Mouse (Mus musculus) left cerebral cortex, adult 8-10 months (tissue): ENCODE measurements around the gene Ddx39. TPM values are rescaled to one million over a fixed set of nuclear protein-coding genes. Genes with fewer than 3 reads are reported as not detected.

Experiments used
- DNase-seq, 2 experiments: peaks; one replicate each; pipeline ENCODE4 v3.0.0; 2022; ENCODE audit warnings: low spot score in 2 of 2
- total RNA-seq, 4 experiments: library from RNA; stranded (reverse); gene quantifications; 2 replicates each; pipeline ENCODE4 v1.2.4; 2022

Ddx39 gene
- 10 to 100 TPM; 14.4 to 18.4 (median 16.3) TPM for total RNA-seq

DNA sequence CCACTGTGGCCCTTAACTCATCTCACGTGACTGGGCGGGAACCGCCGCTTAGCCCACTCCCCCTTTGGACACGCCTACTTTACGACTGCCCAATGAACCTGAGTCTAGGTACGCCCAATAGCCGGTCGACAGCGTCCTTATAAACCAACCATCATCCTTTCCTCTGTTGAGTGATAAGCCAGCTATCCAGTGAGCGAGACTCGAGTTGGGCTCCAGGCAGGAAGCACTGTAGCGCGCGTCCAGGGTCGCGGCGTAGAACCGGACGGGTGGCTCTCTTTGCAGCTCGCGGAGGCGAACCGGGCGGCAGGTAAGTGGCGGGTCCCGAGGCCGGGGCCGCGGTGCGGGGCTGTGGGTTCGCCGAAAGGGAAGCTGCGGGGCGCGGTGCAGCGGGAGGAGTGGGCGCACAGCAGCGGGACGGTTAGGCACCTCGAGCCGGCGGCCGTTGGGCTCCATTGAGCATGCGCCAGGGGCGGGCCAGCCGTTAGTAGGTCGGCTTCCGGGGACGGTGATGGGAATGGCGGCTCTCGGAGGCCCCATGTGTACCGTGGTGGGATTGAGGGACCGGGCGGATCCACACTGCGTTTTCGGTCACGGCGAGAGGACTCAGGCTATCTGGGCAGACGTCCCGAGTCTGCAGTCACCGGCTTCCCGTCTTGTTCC lies at the start of gene Ddx39:
TSS of gene Ddx39 (plus strand) at position 147 of the 660 bp plus-strand sequence.
- DNase-seq: peak; percentile 93 to 99

DNA sequence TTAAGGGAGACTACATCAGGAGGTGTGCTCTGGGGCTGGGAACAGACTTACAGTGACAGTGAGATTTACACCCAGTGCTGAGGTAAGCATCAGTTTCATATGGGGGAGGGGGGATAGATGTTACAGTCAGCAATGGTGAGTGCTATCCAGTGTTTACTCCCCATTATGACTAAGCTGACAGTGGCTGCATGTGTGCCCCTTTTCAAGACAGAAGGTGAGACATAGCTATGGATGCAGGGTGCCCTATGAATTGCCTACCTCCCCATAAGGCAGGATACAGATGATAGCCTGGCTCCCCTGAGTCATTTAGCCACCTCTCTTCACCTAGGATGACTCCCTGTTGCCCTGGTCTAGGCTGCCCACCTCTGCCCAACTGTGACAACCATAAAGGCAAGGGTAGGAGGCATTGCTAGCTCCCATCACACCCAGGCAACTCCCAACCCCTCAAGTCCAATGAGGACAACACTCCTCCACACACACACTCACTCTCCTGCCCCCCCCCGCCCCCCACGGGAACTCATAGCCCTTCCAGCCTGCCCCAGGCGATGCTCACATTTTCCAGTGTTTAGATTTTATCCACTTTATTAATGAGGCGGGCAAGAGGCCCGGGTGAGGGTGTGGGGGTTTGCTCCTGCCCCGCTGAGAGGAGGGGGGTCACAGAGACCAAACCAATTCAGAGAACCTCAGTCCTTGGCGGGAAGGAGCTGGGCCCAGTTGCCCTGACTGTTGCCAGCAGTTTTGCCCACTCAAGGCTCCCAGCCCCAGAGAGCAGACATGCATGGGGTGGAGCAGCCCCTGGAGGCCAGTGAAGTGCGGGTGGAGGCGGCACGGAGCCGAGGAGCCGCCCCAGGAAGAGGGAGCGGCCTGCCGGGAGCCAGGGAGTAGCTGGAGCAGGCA lies 48.8 kb upstream of the Ddx39 start, which contains the start of gene Ptger1:
TSS of gene Ptger1 (plus strand) at position 710 of the 897 bp plus-strand sequence.
- no peak for DNase-seq

DNA sequence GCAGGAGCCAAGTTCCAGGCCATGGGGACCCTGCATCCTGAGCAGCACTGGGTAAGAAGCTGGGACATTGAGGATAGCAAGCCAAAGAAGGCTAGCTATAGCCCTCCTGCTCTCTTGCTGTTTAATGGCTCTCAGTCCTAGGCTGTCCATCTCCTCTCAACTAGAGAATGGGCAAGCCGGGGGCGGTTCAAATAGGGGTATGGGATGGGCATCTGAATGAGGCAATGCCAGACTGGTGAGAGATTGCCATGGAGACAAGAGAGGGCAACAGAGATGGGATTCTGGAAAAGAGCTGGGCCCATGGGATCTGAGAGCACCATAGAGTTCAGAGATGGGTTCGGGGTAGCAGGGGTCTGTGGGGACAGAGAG lies 48.1 kb upstream of the Ddx39 start:
- DNase-seq: no peak

DNA sequence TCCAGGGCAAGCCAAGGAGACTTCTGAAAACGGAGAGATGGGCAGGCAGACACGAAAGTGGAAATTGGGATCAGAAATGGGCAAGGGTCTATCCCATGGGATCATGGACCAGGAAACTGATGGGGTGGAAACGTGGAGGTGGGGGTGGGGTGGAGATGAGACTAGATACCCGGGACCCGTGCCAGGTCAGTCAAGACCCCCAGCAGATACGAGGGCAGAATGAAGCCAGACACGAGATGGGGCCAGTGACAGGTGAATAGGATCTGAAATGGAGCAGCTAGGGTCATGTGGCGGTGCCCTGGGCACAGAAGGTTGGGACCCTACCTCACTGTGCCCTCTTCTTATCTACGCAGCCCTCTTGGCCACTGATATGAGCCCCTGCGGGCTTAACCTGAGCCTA lies 47.5 kb upstream of the Ddx39 start:
- DNase-seq: no peak

DNA sequence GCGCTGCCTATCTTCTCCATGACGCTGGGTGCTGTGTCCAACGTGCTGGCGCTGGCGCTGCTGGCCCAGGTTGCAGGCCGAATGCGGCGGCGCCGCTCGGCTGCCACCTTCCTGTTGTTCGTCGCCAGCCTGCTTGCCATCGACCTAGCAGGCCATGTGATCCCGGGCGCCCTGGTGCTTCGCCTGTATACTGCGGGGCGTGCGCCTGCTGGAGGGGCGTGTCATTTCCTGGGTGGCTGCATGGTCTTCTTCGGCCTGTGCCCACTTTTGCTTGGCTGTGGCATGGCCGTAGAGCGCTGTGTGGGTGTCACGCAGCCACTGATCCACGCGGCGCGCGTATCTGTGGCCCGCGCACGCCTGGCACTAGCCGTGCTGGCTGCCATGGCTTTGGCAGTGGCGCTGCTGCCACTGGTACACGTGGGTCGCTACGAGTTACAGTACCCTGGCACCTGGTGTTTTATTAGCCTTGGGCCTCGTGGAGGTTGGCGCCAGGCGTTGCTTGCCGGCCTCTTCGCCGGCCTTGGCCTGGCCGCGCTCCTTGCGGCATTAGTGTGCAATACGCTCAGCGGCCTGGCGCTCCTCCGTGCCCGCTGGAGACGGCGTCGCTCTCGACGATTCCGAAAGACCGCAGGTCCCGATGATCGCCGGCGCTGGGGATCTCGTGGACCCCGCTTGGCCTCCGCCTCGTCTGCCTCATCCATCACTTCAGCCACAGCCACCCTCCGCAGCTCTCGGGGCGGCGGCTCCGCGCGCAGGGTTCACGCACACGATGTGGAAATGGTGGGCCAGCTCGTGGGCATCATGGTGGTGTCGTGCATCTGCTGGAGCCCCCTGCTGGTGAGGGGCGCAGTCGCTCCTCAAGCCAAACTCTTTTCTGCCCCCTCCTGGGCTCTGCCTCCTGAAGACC lies 46.7 kb upstream of the Ddx39 start:
- no peak for DNase-seq

DNA sequence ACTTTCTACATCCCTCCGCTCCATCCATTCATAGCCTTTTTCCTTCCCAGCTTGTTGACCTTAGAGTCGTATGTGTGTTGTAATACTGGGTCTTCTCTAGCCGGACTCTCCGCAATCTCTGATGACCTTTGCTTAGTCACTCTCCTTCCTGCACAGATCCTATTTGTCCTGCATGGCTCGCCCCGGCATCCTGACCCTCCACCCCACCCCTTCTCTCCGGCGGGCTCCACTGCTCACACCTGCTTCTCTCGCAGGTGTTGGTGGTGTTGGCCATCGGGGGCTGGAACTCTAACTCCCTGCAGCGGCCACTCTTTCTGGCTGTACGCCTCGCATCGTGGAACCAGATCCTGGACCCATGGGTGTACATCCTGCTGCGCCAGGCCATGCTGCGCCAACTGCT lies 46.0 kb upstream of the Ddx39 start:
- no peak for DNase-seq

DNA sequence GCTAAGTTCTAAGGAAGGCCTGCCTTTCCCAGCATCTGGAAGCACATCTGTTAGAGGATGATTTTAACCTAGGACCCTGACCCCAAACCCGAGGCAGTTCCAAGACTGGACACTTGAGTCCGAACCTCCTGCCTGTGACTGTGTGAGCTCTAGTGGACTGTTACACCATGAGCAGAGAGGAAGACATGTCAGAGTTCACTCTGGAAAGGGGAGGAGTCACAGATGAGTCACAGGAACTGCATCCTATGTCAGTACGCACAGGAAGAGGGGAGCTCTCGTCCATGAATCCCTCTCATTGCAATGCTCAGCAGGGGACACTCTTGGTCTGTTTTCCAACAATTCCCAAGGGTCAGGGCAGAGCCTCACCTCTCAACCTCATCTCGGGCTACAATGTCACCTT lies 42.0 kb upstream of the Ddx39 start:
- DNase-seq: no peak

DNA sequence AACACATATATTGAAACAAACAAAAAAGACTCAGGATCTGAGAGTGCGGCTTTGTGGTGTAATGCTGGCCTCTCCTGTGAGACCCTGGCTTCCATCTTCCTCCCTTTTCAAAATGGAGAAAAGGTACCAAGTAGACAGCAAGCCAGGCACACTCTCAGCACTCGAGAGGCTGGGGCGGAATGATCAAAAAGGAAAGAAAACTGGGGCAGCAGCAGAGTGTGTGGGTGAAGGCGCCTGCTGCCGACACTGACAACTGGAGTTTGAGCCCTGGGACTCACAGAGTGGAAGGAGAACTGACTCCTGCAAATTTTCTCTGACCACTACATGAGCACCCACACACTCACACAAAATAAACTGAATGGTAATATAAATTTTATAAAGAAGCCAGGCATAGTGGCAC lies 40.5 kb upstream of the Ddx39 start:
- no peak for DNase-seq

DNA sequence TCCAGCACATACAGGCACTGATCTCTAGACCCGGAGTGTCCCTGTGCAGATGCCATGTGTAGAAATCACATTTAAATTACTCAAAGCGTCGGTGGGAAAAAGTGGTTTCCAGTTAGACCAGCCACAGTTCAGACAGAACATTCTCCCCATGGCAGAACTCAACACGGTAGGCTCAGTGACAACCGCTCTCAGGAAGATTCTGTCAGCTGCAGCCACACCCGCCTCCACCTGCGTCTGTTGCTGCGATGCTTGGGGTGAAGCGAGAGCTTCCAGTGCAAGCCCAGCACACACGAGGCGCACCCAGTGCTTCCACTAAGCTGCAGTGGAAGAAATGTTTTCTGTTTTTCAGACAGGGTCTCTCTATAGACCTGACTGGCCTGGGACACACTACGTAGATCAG lies 35.1 kb upstream of the Ddx39 start:
- DNase-seq: peak in 1 of 2 experiments; percentile 80

DNA sequence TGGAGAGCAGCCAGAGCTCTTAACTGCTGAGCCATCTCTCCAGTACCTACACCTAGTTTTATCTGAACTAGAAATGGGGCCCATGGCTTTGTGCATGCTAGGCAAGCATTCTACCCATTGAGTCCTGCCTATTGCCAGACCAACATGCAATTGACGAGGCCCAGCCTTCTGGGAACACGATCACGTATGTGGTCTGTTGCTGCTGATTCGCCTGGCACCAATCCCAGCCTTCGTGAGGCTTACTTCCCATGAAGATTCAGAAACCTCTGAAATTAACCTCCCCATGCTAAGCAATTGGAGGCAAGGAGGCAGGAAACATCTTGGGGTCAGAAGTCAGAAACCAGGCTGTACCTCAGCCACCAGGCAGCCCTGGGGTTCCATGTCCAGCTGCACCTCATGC lies 34.4 kb upstream of the Ddx39 start:
- DNase-seq: no peak

DNA sequence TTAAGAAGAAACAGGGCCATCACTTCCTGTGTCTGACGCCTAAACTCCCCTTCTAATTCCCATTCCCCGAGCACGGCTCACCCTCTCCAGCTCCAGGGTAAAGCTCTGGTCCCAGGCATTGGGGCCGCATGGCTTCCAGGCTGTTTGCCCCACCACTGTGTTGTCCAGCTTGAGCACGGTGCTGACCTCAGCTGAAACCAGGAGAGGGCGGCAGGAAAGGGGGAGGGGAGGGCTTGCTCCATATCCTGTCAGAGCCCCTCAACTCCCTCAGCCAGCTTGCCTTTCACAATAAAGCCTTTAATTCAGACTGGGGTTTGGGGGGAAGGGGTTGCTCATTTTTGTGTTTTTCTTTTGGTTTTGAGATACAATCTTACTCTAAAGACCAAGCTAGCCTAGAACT lies 33.9 kb upstream of the Ddx39 start:
- no peak for DNase-seq

DNA sequence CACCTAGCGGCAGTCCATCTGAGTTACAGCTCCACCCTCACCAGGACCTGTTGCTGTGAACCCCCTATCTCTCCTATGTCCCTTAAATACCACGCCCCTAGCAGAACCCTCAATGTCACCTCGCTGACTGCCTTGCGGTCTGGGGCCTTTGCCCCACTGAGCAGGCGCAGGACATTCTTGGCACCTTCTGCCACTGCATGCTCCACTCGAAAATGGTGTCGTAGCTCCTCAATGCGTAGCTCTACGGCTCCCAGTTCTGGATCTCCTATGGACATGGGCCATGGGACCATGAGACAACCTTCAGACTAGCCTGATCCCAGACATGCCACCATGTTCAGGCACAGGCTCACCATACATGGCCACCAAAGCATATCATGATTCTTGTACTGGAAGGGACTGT lies 30.5 kb upstream of the Ddx39 start:
- no peak for DNase-seq

DNA sequence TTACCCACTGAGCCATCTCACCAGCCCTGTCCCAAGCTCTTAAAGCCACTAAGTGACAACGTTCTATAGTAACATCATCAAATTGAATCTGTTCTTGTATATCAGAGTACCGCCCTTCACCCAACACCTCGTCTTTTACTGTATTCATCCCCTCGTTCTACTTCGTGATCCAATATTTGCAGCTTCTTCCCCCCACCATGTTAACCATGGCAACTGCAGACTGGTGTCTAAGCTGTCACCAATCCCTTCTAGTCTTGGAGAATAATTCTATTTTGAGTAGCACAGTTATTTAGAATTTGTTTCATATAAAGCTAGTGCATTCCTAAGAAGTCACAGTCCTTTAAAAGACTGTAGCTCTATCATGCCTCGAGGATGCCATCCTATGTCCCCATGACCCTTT lies 25.7 kb upstream of the Ddx39 start:
- DNase-seq: no peak

DNA sequence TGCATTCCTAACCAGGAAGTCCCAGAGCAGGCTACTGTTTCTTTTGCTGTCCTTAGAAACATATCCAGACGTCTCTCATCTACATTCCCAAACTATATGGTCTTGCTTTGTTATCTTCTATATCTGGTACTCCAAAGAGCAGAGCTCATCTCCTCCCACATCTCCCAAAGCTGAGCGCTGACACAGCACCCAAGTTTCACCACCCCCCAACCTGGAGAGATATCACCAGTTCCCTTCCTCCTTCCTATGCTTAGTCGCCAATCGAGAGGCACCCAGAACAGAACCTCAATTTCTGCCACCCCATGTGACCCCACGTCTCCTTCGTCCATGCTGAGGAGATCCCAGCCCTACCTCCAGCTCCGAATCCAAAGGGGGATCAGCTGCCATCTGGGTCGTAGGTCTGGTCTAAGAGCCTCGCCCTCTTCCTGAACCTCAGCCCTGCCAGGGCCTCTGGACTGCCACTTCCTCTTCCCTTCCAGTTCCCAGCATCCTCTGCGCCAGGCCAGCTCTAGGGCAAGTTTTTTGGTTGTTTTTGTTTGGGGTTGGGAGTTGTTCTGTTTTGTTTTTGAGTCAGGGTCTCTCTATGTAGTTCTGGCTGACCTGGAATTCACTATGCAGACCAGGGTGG lies 21.3 kb upstream of the Ddx39 start:
- DNase-seq: no peak

DNA sequence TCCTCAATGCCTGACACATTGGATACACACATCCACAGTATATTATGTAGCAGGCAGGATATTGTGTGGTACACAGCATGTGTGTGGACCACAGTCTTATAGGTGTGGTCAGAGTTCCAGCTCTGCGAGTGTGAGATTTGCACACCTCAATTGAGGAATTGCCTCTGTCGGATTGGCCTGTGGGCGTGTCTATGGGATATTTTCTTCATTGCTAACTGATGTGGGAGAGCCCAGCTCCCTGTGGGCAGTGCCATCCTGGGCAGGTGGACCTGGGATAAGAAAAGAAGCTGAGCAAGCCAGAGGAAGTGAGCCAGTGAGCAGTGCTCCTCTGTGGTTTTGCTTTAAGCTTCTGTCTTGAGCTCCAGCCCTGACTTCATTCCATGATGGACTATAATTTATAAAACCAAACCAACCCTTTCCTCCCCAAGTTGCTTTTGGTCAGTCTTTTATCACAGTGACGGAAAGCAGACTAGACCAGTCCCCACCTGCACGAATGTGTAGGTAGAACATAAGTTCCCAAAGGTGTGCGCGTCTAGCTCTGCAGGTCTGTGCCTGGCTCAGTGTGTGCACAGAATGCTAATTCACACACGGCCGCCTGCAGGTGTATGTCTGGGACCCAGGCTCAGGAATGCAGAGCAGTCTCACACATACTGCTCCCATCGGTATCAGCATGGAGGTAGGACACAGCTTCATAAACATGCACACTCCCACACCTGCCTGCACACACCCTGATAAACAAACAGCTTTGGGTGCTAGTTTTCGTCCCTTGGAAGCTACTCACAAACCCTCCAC lies 20.4 kb upstream of the Ddx39 start:
- no peak for DNase-seq

DNA sequence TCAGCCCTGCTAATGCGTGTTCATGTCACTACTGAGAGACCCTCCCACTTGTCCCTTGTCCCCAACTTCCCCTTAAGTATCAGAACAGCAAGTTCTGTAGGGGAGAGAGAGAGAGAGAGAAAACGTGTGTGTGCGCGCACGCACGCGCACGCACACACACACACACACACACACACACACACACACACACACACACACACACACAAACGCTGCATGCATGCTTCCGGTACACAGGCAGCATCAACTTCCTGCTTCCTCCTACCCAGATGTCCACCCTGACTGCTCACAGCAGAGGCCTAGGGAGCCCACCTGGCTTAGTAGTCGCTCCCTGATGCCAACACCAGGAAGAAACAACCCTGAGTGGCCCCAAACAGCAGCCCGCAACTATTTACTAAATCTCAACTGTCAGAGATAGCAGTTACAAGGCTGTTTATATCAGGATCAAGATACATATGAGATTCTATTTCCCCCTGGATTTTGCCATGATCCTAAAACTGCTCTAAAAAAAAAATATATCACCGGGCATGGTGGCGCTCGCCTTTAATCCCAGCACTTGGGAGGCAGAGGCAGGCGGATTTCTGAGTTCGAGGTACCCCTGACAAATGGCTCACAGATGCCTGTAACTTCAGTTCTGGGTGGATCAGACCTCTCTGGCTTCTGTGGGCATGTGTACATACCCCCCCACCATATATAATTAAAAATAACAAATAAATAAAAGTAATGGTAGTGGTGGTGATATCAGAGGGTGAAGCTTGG lies 19.4 kb upstream of the Ddx39 start:
- no peak for DNase-seq

DNA sequence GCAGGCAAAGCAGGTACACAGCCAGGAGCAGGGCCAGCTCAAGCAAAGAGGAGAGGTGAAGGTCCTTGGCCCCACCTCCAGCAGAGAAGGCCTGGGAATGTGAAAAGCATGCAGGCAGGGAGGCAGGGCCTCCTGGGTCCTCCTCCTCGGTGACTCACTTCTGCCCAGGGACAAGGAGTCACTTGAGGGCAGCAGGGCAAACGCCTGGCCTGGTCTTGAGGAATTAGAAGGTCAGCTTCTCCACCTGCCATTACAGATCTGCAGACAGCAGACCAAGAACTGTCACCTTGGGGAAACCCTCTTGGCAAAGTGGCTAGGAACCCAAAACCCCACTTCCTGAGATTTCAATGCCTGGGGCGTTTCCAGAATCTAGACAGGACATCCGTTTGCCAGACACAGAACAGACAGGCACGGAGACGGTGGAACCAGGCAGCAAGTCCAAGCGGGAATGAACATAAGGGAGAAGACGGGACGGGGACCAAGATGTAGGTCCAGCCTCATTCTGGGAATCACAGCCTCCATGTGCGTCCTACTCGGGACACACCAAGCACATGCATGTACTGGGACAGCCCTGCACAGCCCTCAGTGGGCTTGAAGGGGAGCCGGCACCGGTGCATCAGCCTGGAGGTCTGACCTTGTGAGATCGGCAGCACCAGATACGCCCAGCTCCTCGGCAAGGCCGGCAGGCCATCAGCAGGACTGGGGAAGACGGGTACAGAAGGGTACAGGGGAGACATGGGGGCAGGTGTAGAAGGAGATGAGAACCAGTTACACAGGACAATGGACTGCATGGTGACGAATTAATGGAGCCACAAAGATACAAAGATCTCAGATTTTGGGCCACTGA lies 17.4 kb upstream of the Ddx39 start:
- no peak for DNase-seq

DNA sequence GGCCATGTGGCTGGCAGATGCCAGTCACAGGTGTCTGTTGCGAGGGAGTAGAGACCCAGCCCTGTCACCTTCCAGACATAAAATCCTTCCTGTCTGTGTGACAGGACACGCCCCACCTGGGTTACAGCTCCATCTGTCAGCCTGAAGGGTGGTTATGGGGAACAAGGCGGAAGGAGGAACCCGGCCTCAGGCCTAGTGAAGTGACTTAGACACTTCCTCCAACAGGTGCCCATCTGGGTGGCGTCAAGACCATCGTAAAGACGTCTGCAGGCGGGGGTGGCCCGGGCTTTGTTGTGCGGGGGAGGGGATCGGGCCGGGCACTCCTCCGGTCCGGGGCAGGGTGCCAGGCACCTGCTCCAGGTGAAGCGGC lies 16.7 kb upstream of the Ddx39 start:
- DNase-seq: peak in 1 of 2 experiments; percentile 47
